Mouse (Mus musculus) neural tube, embryonic 15.5 days (tissue): ENCODE measurements around the gene Reg4. TPM values are rescaled to one million over a fixed set of nuclear protein-coding genes. Genes with fewer than 3 reads are reported as not detected.
A peak's percentile ranks its signal among the peaks of the same experiment; 100 is the strongest.

Source experiments
- ATAC-seq: fragments of 200-750 bp; cut with Nextera tagmentation; 2 replicates; pipeline ENCODE4 v1.8.0; 2017; ENCODE audit warnings: mild to moderate bottlenecking, moderate TSS enrichment, moderate library complexity; ENCODE audit not compliant: low FRiP score
- H3K27ac ChIP-seq: fragments of 300-500 bp; sonication (generic); replicated peaks from 2 replicates; pipeline ENCODE4 v1.5.1; 2015; ENCODE audit warnings: mild to moderate bottlenecking, inconsistent platforms
- H3K27me3 ChIP-seq: fragments of 300-500 bp; sonication (generic); replicated peaks from 2 replicates; pipeline ENCODE4 v1.6.1; 2015; ENCODE audit warnings: inconsistent platforms
- H3K36me3 ChIP-seq: fragments of 300-500 bp; sonication (generic); 2 replicates; pipeline ENCODE4 v1.6.1; 2015; ENCODE audit warnings: inconsistent platforms
- H3K4me1 ChIP-seq: fragments of 300-500 bp; sonication (generic); 2 replicates; pipeline ENCODE4 v1.6.1; 2015; ENCODE audit warnings: inconsistent platforms
- H3K4me2 ChIP-seq: fragments of 300-500 bp; sonication (generic); 2 replicates; pipeline ENCODE4 v1.6.1; 2015; ENCODE audit warnings: inconsistent platforms, mild to moderate bottlenecking, moderate library complexity
- H3K4me3 ChIP-seq: fragments of 300-500 bp; sonication (generic); replicated peaks from 2 replicates; pipeline ENCODE4 v1.5.1; 2015; ENCODE audit warnings: mild to moderate bottlenecking, inconsistent platforms
- H3K9ac ChIP-seq: fragments of 300-500 bp; sonication (generic); replicated peaks from 2 replicates; pipeline ENCODE4 v1.6.1; 2015; ENCODE audit warnings: mild to moderate bottlenecking, inconsistent platforms
- H3K9me3 ChIP-seq: fragments of 300-500 bp; sonication (generic); replicated peaks from 2 replicates; pipeline ENCODE4 v1.6.1; 2016; ENCODE audit warnings: inconsistent platforms
- WGBS: fragments of 180-500 bp; shearing (Covaris S2); methylation state at CpG from one replicate; pipeline ENCODE4 v1.1.7; 2015; ENCODE audit warnings: mixed read lengths; 5-methylcytosine and 5-hydroxymethylcytosine counted together
- polyA plus RNA-seq: library from polyadenylated mRNA; unstranded; fragments of >200 nt; fragmentation: Nextera tagmentation; extraction: Ambion mirVana; gene quantifications from 2 replicates; pipeline ENCODE4 v1.2.1, GENCODE M21; 2015

Gene Reg4
- polyA plus RNA-seq: 0.47 TPM in 1 of 2 replicates, not detected in the other

DNA sequence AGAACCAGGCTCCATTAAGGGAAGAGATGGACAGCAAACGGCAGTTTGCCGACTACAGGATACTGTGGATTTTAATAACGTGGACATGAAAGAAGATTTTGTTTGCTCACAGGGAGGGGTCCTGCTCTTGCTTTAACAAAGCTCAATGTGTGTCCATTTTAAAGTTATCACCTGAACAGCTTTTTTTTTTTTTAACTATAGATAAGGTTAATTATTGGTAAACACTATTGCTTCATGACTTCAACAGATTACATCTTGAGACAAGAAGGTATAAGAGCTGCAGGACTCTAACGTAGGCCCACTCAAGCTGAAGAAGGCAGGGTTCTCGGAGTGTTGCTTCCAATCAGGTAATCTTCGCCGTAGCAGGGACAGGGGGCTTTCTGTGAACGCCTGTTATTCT, at the start of gene Reg4:
TSS of gene Reg4 (plus strand) at position 301 of the 400 bp plus-strand sequence.
- H3K4me2 ChIP-seq: no peak within 1 kb of the TSS
- no peak within 1 kb of the TSS for H3K4me3 ChIP-seq
- H3K36me3 ChIP-seq: no peaks in the 10 kb centered on the region
- ATAC-seq: no peak
- no peaks in the 10 kb centered on the region for H3K9me3 ChIP-seq
- WGBS: 88% methylated on average over 8 of the region's 8 CpGs
- no peak within 1 kb of the TSS for H3K9ac ChIP-seq
- no peaks in the 10 kb centered on the region for H3K27me3 ChIP-seq
- H3K27ac ChIP-seq: no peak within 1 kb of the TSS
- peaks cover 3% of the 10 kb centered on the region; the same call in 1 of the 2 replicates for H3K4me1 ChIP-seq

DNA sequence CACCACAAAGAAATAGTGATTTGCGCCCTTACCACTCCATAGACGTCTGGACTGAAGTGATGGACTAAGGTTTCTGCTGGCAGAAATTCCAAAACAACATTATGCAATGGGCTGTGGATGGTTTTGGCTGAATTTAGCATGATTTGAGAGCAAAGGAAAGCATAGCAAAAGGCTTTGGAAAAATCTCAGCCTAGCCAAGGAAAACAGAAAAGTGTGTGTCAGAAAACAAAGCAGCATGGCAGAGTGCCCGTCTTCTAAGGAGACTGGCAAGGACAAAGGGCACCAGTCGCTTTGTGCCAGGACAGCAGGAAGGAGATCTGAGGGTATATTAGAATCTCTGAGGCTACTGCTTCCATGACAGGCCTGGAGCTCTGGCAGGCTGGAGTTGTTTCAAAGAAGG, 43.6 kb upstream of the Reg4 start:
- ATAC-seq: no peak
- Histone ChIP-seq H3K9ac (no peak overlapping the region), H3K9me3 (no peaks in the 10 kb centered on the region), H3K4me1 (no peaks in the 10 kb centered on the region), H3K27ac (no peak overlapping the region), H3K36me3 (no peaks in the 10 kb centered on the region), H3K4me2 (no peak overlapping the region), H3K27me3 (no peaks in the 10 kb centered on the region), H3K4me3 (no peak overlapping the region)
- WGBS: 72% methylated on average over 4 of the region's 4 CpGs

DNA sequence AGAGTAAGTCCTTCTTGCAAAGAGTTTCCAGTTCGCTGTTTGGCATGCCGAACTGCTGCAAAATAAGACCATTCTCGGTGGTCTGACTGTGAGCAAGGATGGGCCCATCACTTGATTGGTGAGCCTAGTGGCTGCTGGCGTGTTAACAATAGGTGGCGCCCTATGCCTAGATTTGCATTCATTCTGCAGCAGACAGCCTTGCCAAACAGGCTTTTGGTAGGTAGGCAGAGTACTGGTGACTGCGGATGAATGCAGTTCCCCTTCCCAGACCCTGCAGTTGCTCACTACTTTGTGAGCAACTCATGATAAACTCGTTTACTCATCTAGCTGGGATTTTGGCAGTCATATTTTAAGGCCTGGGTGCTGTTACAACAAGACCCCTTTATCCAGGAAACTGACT, 41.2 kb upstream of the Reg4 start:
- Histone ChIP-seq H3K4me3 (no peak overlapping the region), H3K27me3 (no peaks in the 10 kb centered on the region), H3K4me1 (no peaks in the 10 kb centered on the region), H3K4me2 (no peak overlapping the region), H3K9ac (no peak overlapping the region), H3K36me3 (no peaks in the 10 kb centered on the region), H3K9me3 (no peaks in the 10 kb centered on the region), H3K27ac (no peak overlapping the region)
- 27% methylated on average over 7 of the region's 7 CpGs for WGBS
- ATAC-seq: no peak

DNA sequence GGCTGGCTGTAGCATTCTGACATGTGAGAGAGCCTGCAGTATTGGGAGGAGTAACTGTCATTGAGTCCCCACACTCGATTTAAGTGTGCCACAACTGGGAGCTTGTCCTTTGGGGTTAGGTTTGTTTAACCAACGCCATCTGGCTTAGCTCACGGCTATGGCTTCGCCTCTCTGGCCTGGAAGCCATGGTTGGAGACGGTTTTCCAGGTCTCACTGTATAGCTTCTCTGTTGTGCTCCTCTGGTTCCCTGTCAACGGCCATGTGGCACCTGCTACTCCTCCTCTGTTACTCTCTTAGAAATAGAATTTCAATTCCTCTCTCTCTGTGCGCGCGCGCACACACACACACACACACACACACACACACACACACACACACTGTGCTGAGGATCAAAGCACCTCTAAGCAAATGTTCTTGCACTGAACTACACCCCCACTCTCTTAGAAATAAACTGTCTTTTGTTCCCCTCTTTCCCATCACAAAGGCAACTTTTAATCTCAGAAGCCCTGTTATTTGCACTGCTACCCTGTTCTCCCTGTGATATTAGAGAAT, 36.7 kb upstream of the Reg4 start:
- H3K4me3 ChIP-seq: no peak overlapping the region
- no peaks in the 10 kb centered on the region for H3K9me3 ChIP-seq
- H3K4me2 ChIP-seq: no peak overlapping the region
- no peaks in the 10 kb centered on the region for H3K4me1 ChIP-seq
- ATAC-seq: no peak
- no peak overlapping the region for H3K27ac ChIP-seq
- WGBS: 55% methylated on average over 10 of the region's 10 CpGs
- H3K36me3 ChIP-seq: no peaks in the 10 kb centered on the region
- H3K9ac ChIP-seq: no peak overlapping the region
- H3K27me3 ChIP-seq: no peaks in the 10 kb centered on the region

DNA sequence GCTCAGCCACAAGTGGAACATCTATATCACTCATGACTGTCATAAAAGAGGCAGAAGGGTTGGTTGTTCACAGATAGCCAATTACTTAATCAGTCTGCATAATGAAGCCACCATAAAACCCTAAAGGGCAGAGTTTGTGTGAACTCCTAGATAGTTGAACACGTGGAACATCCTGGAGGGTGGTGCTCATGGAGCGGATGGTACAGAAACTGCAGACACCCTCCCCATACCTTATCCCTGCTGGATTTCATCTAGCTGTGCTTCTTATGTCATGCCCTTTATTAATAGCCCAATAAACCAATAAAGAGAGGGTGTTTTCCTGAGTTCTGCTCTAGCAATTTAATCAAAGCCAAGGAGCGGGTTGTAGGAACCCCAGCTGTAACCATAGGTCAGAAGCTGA, 34.2 kb upstream of the Reg4 start:
- Histone ChIP-seq H3K9ac (no peak overlapping the region), H3K36me3 (no peaks in the 10 kb centered on the region), H3K4me3 (no peak overlapping the region), H3K4me2 (no peak overlapping the region), H3K27me3 (no peaks in the 10 kb centered on the region), H3K4me1 (no peaks in the 10 kb centered on the region), H3K27ac (no peak overlapping the region), H3K9me3 (no peaks in the 10 kb centered on the region)
- 89% methylated on average over 3 of the region's 3 CpGs for WGBS
- ATAC-seq: no peak

DNA sequence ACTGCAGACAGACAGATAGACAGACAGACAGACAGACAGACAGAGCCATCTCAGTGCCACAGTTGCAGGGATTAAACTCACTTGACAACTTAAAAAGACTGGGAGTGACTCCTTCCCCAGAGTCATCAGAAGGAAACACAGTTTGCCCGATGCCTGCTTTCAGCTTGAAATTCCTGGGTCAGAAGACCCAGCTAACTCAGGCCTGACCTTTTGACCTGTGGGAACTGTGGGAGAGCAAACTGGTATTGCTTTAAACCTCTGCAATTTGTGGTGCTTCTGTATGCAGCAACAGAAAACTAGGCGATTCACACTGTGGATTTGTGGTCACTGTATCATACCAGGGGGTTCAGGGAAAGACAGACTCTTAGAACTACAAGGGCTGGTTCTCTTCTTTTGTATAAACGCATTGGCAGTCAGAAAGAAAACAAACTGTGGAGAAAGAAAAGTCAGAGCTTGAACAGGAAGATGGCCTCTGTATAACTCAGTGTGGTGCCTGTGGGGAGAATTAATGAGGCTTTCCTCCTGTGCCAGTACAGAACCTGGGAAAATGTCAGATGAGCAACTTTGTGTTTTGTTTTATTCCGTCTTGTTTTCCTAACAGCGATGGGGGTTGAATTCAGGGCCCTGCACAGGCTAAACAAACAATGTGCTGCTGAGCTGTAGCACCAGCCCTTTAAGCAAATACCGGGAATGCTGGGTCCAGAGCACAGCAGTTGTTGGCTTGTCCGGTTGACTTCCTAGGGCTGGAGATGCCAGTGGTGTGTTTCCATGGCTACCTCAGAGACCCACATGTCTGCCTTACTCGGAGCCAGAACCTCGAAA, 24.0 kb upstream of the Reg4 start:
- Histone ChIP-seq H3K9ac (no peak overlapping the region), H3K4me2 (no peak overlapping the region), H3K27me3 (no peaks in the 10 kb centered on the region), H3K4me1 (peaks cover 7% of the 10 kb centered on the region), H3K4me3 (no peak overlapping the region), H3K27ac (peak overlapping the region; percentile 45; the same call in 1 of the 2 replicates), H3K9me3 (no peaks in the 10 kb centered on the region), H3K36me3 (no peaks in the 10 kb centered on the region)
- peak; percentile 75; the same call in 1 of the 2 replicates for ATAC-seq
- WGBS: 13% methylated on average over 9 of the region's 9 CpGs

DNA sequence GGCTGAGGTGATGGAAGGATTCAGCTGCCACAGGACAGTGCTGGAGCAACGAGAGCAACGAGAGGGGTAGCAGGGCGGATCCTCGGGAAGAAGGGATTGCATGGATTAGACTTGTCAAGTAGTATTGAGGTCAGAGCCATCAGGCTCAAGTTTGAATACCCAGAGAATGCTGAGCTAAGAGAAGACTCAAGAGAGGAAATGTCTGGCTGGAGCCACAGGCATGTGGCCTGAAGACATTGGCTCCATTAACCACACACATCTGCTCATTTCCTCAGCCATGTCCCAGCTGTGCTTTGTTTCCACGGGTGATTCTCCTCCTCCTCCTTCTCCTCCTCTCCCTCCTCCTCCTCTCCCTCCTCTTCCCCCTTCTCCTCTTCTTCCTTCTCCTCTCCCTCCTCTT, 22.2 kb upstream of the Reg4 start:
- ATAC-seq: no peak
- Histone ChIP-seq H3K4me2 (no peak overlapping the region), H3K27ac (no peak overlapping the region), H3K9me3 (no peaks in the 10 kb centered on the region), H3K27me3 (no peaks in the 10 kb centered on the region), H3K4me3 (no peak overlapping the region), H3K9ac (no peak overlapping the region), H3K36me3 (no peaks in the 10 kb centered on the region), H3K4me1 (peaks cover 7% of the 10 kb centered on the region)
- WGBS: 86% methylated on average over 5 of the region's 5 CpGs

DNA sequence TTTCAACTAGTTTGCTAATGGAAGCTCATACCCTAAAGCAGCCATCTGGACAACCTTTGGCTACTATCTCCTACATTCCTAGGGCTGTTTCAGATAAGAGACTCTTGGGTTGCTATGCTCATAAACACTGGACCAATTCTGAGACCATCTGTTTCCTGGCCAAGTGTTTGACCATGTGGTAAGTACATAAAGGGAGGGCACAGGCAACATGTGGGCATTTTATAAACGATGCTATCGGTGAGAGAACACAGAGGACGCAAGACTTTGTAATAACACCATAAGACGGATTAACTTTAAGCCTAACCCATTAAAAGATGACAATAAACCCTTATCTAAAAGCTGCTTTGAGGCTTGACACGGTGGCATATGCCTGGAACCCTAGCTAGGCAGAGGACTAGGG, 18.7 kb upstream of the Reg4 start:
- H3K36me3 ChIP-seq: no peaks in the 10 kb centered on the region
- no peak overlapping the region for H3K4me3 ChIP-seq
- H3K9me3 ChIP-seq: no peaks in the 10 kb centered on the region
- H3K4me2 ChIP-seq: no peak overlapping the region
- WGBS: 76% methylated on average over 5 of the region's 5 CpGs
- no peak overlapping the region for H3K9ac ChIP-seq
- ATAC-seq: no peak; the same call in 1 of the 2 replicates
- no peak overlapping the region for H3K27ac ChIP-seq
- H3K27me3 ChIP-seq: no peaks in the 10 kb centered on the region
- 0 out of 2 replicates have a peak, but pooled peaks cover under 1% of the 10 kb centered on the region for H3K4me1 ChIP-seq

DNA sequence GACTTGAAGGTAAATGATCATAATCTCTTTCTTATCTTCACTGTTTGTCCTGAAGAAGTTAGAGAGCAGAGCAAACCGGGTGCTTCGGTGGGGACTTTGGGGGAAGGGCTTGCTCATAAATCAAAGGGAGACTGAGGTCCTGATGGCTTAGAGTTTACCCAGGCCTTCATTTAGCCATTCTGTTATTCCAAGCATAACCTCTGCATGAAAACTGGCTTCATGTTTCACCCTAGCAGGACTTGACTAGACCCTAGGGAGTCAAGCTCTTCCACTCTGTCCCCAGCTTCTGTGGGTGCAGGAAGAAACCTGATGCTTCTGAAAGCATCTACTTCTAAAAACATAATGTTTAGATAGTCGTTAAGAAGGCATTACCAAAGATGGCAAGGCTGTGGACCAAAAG, 15.0 kb upstream of the Reg4 start:
- Histone ChIP-seq H3K4me3 (no peak overlapping the region), H3K36me3 (no peaks in the 10 kb centered on the region), H3K9ac (no peak overlapping the region), H3K4me2 (no peak overlapping the region), H3K4me1 (peaks cover 12% of the 10 kb centered on the region), H3K27ac (no peak overlapping the region), H3K27me3 (no peaks in the 10 kb centered on the region), H3K9me3 (no peaks in the 10 kb centered on the region)
- WGBS: 54% methylated on average over 3 of the region's 3 CpGs
- no peak for ATAC-seq

DNA sequence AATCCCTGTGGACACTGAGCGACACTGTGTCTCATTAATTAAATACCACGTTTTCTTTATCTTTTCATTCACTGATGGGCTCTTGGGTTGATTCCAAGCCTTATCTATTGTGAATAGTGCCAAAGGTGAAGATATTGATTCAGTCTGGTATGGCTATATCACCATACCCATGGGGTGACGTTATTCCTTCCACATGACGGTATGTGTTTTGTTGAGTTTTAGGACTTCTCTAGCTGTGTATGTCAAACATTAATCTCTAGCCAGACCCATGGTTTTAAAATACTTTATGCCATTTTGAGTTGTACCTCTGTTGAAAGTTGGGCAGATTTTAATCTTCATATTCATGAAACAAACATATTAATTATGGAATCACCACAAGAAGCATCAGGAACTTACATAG, 12.8 kb upstream of the Reg4 start:
- no peaks in the 10 kb centered on the region for H3K9me3 ChIP-seq
- WGBS: 79% methylated on average over 4 of the region's 4 CpGs
- no peaks in the 10 kb centered on the region for H3K27me3 ChIP-seq
- peaks cover 17% of the 10 kb centered on the region for H3K4me1 ChIP-seq
- H3K4me3 ChIP-seq: no peak overlapping the region
- no peak overlapping the region for H3K9ac ChIP-seq
- H3K27ac ChIP-seq: no peak overlapping the region
- no peak overlapping the region for H3K4me2 ChIP-seq
- no peak for ATAC-seq
- no peaks in the 10 kb centered on the region for H3K36me3 ChIP-seq

DNA sequence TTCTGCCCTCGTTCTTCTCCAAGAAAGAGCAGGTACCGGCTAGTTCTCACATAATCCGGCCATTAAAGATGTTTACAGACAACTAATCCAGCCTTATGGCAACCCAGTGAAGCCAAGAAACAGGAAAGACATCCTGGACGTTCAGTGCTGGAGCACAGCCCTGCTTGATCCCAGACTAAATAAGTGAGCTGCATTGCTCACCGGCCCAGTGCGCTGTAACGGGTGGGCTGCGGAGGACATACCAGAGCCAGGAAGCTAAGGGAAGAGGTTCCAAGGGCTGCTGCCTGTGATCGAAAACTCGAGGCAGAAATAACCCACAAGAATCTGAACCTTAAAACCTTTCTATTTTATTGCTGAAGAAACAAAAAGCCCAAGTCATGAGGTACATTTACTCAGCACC, 11.1 kb upstream of the Reg4 start:
- H3K27ac ChIP-seq: peak overlapping the region; percentile 60
- H3K9ac ChIP-seq: no peak overlapping the region
- H3K36me3 ChIP-seq: no peaks in the 10 kb centered on the region
- H3K9me3 ChIP-seq: no peaks in the 10 kb centered on the region
- H3K27me3 ChIP-seq: no peaks in the 10 kb centered on the region
- peaks cover 17% of the 10 kb centered on the region for H3K4me1 ChIP-seq
- no peak for ATAC-seq
- 66% methylated on average over 10 of the region's 10 CpGs for WGBS
- no peak overlapping the region for H3K4me3 ChIP-seq
- H3K4me2 ChIP-seq: no peak overlapping the region
